Mouse (Mus musculus) heart, postnatal 0 days (tissue): ENCODE measurements around the gene Pik3ap1.

Experiments used
- CTCF ChIP-seq: IDR thresholded peaks from 2 replicates; pipeline ENCODE4 v1.5.1; 2016; ENCODE audit warnings: antibody characterized with exemption, control low read depth, low read depth
- EP300 ChIP-seq: IDR thresholded peaks from 2 replicates; pipeline ENCODE4 v1.6.1; 2016; ENCODE audit warnings: antibody characterized with exemption, low read depth

- no peak for TF ChIP-seq CTCF
- no peak for TF ChIP-seq EP300
Measured at GRCm38 (mm10) chr19:41389351-41389750, 4.4 kb upstream of the Pik3ap1 start.
